Mouse (Mus musculus) right cerebral cortex, postnatal 4 days (tissue): ENCODE results near the gene Ap1b1.

Source experiments
- DNase-seq: peaks from one replicate; pipeline ENCODE4 v3.0.0-alpha.2; 2022

Gene Ap1b1

GRCm38 (mm10) chr11:4987487-4987852, 846 bp downstream of the Ap1b1 start:
- no peak for DNase-seq

- no peak for DNase-seq
These were observed 2.6 kb downstream of the Ap1b1 start for GRCm38 (mm10) chr11:4989187-4989586.

GRCm38 (mm10) chr11:4992471-4992870, 5.8 kb downstream of the Ap1b1 start:
- DNase-seq: no peak

GRCm38 (mm10) chr11:4995676-4996075, 9.1 kb downstream of the Ap1b1 start:
- DNase-seq: no peak

GRCm38 (mm10) chr11:4996621-4997199, 10.1 kb downstream of the Ap1b1 start:
- DNase-seq: no peak

- DNase-seq: no peak
These were observed 11.7 kb downstream of the Ap1b1 start for GRCm38 (mm10) chr11:4998352-4998751.

- DNase-seq: no peak
These were observed 12.1 kb downstream of the Ap1b1 start for GRCm38 (mm10) chr11:4998762-4999161.

- no peak for DNase-seq
These were observed 13.6 kb downstream of the Ap1b1 start for GRCm38 (mm10) chr11:5000241-5000640.

- DNase-seq: no peak
These were observed 16.2 kb downstream of the Ap1b1 start for GRCm38 (mm10) chr11:5002826-5003225.

GRCm38 (mm10) chr11:5005528-5005927, 18.9 kb downstream of the Ap1b1 start:
- DNase-seq: no peak

GRCm38 (mm10) chr11:5007186-5007585, 20.6 kb downstream of the Ap1b1 start:
- no peak for DNase-seq

GRCm38 (mm10) chr11:5008867-5009266, 22.2 kb downstream of the Ap1b1 start:
- DNase-seq: no peak

GRCm38 (mm10) chr11:5009354-5010074, 22.9 kb downstream of the Ap1b1 start:
- no peak for DNase-seq

- no peak for DNase-seq
These were observed 23.6 kb downstream of the Ap1b1 start for GRCm38 (mm10) chr11:5010205-5010604.

GRCm38 (mm10) chr11:5011480-5011879, 24.9 kb downstream of the Ap1b1 start:
- DNase-seq: no peak

- no peak for DNase-seq
These were observed 25.6 kb downstream of the Ap1b1 start for GRCm38 (mm10) chr11:5012213-5012715.

GRCm38 (mm10) chr11:5015720-5016119, 29.1 kb downstream of the Ap1b1 start:
- peak; percentile 62 for DNase-seq

- DNase-seq: no peak
These were observed 29.7 kb downstream of the Ap1b1 start for GRCm38 (mm10) chr11:5016286-5016685.

- DNase-seq: peak; percentile 29
These were observed 30.9 kb downstream of the Ap1b1 start for GRCm38 (mm10) chr11:5017506-5017905.

GRCm38 (mm10) chr11:5025108-5025507, 38.5 kb downstream of the Ap1b1 start:
- no peak for DNase-seq

GRCm38 (mm10) chr11:5028228-5028627, 41.6 kb downstream of the Ap1b1 start:
- DNase-seq: no peak

GRCm38 (mm10) chr11:5032706-5033105, 46.1 kb downstream of the Ap1b1 start:
- no peak for DNase-seq

GRCm38 (mm10) chr11:5033136-5033535, 46.5 kb downstream of the Ap1b1 start:
- DNase-seq: no peak

- DNase-seq: peak; percentile 26
These were observed 48.8 kb downstream of the Ap1b1 start for GRCm38 (mm10) chr11:5035421-5035820.
